Mouse (Mus musculus) gastrocnemius, postnatal 14 days (tissue): ENCODE measurements at regions not wholly inside any gene's neighbourhood (a gene's known extent, or its start where the extent isn't known, plus 50 kb on each side); places are given as distances from the start of the nearest gene placed in this dataset.

Experiments
- DNase-seq: peaks from one replicate; pipeline ENCODE4 v3.0.0; 2021; ENCODE audit warnings: mixed read lengths
- intact Hi-C: fragments of 180-260 bp; cut with DNase I; formaldehyde crosslinking; loops from one replicate; pipeline ENCODE4 v1.15.1; 2025; ENCODE audit warnings: low total_unique reads

GRCm38 (mm10) chr3:118418981-118419380 lies 142.9 kb upstream of the Dpyd start:
- DNase-seq: no peak

GRCm38 (mm10) chr3:118421701-118422100 lies 140.2 kb upstream of the Dpyd start:
- DNase-seq: no peak
- intact Hi-C loops: no loop called here

More at GRCm38 (mm10) chr3:118418981-118419380, 142.9 kb upstream of the Dpyd start:
- intact Hi-C loops: no loop called here

GRCm38 (mm10) chr3:118425748-118426147 lies 136.2 kb upstream of the Dpyd start:
- no peak for DNase-seq
- intact Hi-C loops: no loop called here

- peak; percentile 29 for DNase-seq
- intact Hi-C loops: no loop called here
Observed at GRCm38 (mm10) chr3:118428523-118428922, 133.4 kb upstream of the Dpyd start.

GRCm38 (mm10) chr3:118429825-118430630 lies 131.9 kb upstream of the Dpyd start:
- DNase-seq: no peak
- intact Hi-C loops: no loop called here

GRCm38 (mm10) chr3:118430631-118430906 lies 131.4 kb upstream of the Dpyd start:
- intact Hi-C loops: no loop called here
- no peak for DNase-seq

- peak; percentile 73 for DNase-seq
- intact Hi-C loops: no loop called here
Observed at GRCm38 (mm10) chr3:118431031-118431723, 130.8 kb upstream of the Dpyd start.

- no peak for DNase-seq
- intact Hi-C loops: no loop called here
Observed at GRCm38 (mm10) chr3:118433441-118434021, 128.4 kb upstream of the Dpyd start.

- intact Hi-C loops: no loop called here
- DNase-seq: no peak
Observed at GRCm38 (mm10) chr3:118434311-118434710, 127.6 kb upstream of the Dpyd start.

GRCm38 (mm10) chr3:118434847-118435246 lies 127.1 kb upstream of the Dpyd start:
- intact Hi-C loops: no loop called here

GRCm38 (mm10) chr3:118435248-118435647 lies 126.7 kb upstream of the Dpyd start:
- no peak for DNase-seq
- intact Hi-C loops: no loop called here

More at GRCm38 (mm10) chr3:118434847-118435246, 127.1 kb upstream of the Dpyd start:
- DNase-seq: no peak

GRCm38 (mm10) chr3:118443742-118444332 lies 118.1 kb upstream of the Dpyd start:
- no peak for DNase-seq
- intact Hi-C loops: no loop called here

- intact Hi-C loops: no loop called here
- no peak for DNase-seq
Observed at GRCm38 (mm10) chr3:118445360-118445759, 116.6 kb upstream of the Dpyd start.

GRCm38 (mm10) chr3:118459636-118460035 lies 102.3 kb upstream of the Dpyd start:
- no peak for DNase-seq

GRCm38 (mm10) chr3:118465611-118466010 lies 96.3 kb upstream of the Dpyd start:
- intact Hi-C loops: no loop called here
- DNase-seq: no peak

More at GRCm38 (mm10) chr3:118459636-118460035, 102.3 kb upstream of the Dpyd start:
- intact Hi-C loops: no loop called here

GRCm38 (mm10) chr3:118472215-118472799 lies 89.6 kb upstream of the Dpyd start:
- intact Hi-C loops: no loop called here
- DNase-seq: no peak

GRCm38 (mm10) chr3:118478065-118478464 lies 83.9 kb upstream of the Dpyd start:
- intact Hi-C loops: no loop called here
- DNase-seq: no peak

GRCm38 (mm10) chr3:118480515-118481248 lies 81.2 kb upstream of the Dpyd start:
- DNase-seq: no peak
- intact Hi-C loops: no loop called here

- DNase-seq: no peak
- intact Hi-C loops: no loop called here
Observed at GRCm38 (mm10) chr3:118485966-118486365, 76.0 kb upstream of the Dpyd start.
